Mouse (Mus musculus) c-Kit-positive CD71-negative TER-119-negative erythroid progenitor cells, embryonic 14.5 days (primary cell): ENCODE data around the gene Cp.
"Not testable (repeated sequence)": the region's sequence is repeated elsewhere in the genome, so short reads cannot be mapped to it uniquely, and the experiment has no call there.

ENCODE experiments used
- DNase-seq: peaks from one replicate; pipeline ENCODE4 v3.0.0-alpha.2; 2013; ENCODE audit warnings: low read depth

The Cp gene

DNA sequence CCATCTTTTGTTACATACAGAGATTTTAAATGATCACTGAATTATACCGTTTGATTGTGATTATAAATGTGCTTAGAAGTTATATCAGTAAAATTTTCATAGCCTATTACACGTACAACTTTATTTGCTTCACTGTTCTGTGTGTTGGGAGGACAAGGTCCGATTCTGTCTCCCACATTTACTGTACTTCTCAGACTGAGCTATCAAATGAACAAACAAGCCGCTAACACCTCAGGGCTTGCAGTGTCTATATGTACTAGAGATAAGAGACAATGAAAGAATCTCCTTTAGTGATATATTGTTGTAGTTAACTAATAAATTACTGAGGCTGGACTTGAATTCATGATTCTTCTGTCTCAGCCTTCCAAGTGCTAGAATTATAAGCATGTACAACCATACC is 50.4 kb downstream of the Cp start:
- no peak for DNase-seq

DNA sequence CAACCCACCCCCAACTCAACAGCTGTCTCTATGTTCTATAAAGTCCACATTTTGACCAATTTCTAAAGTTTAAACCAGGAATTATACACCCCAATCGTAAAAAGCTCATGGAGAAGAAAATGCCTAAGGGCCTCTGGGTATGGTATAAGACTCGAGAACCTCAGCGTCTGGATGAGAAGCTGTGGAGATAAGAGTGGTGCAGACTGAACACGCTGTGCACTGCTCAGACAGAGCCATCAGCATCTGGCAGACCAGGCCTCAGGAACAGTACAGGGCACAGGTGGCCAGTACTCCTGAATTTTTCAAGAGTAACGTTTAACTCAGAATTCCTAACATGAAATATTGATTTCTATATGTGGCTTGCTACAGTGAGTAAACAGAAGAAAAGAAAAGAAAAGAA is 50.9 kb downstream of the Cp start:
- DNase-seq: no peak

DNA sequence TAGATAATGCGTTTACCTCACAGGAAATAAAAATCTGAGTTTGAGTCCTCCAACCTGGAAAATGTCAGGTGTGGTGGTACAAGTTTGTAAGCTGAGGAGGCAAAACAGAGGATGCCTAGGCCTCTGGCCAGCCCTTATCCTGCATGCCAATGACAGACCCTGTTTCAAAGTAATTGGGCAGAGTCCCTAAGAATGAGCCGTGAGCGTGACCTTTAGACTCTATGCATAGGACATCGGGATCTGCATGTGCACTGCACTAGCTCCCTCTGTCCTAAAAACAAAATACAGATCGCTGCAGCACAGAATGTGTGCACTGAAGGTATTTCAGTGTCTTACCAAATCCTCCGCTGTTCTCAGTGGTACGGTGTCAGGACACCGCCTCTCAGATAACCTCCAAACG is 53.6 kb downstream of the Cp start:
- DNase-seq: no peak

DNA sequence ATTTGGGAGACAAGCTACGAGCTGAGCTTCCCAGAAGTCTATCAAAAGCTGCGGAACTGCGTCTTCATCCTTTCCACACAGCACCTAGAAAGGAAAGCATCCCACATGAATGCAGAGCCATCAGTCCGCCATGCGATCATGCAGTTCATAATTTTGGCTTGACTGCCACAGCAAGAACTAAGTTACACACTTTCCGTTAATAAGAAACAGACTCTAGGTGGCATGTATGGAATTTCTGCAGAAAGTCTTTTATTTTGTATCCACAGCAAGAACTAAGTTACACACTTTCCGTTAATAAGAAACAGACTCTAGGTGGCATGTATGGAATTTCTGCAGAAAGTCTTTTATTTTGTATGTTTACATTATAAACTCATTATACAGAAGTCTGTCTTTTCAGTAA is 54.1 kb downstream of the Cp start:
- not testable (repeated sequence) for DNase-seq

DNA sequence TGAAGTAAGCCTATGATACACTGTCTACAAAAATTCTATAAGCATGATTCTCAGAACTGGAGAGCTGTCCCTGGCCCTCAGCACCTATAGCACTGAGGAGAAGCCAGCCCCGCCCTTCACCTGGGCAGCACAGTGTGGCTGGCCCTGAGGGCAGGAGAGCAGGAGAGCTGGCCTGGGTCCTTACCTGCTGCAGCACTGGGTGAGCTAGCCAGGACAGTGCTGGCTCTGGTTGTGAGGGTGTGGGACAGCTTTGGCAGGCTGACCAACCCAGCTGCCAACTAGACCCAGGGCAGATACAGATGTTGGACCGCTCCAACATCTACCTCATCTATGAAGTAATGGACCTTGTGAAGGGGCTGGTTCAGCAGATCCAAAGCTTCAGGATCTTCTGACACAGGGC is 57.6 kb downstream of the Cp start:
- no peak for DNase-seq

DNA sequence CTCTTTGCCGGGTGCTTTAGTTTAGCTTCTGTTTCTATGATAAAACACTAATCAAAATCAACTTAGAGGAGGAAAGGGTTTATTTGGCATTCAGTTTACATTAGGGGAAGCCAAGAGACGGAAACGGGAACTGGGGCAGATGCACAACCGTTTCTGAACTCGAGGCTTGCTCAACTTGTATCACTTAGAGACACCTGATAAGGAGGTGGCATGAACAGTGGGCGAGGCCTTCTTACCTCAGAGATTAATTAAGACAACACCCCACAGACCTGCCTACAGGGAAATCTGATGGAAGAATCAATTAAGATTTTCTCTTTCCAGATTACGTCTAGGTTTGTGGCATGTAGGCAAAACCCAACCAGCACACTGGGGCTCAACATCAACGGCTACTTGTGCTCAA is 61.2 kb downstream of the Cp start:
- no peak for DNase-seq

DNA sequence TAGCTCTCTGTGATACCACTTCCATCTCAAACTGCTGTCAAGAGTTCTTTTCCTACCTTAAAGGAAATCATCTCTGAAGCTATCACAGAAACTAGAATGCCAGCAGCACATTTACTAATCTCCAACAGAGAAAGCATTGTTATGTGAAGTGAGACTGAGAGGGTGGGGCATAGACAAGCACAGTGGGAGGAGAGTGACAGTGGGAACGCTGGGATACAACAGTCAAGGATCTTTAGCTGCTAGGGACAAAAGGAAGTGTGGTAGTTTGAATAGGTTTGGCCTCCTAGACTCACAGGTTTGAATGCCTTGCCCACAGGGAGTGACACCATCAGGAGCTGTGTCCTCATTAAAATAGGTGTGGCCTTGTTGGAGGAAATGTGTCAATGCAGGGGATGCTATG is 67.0 kb downstream of the Cp start:
- no peak for DNase-seq

DNA sequence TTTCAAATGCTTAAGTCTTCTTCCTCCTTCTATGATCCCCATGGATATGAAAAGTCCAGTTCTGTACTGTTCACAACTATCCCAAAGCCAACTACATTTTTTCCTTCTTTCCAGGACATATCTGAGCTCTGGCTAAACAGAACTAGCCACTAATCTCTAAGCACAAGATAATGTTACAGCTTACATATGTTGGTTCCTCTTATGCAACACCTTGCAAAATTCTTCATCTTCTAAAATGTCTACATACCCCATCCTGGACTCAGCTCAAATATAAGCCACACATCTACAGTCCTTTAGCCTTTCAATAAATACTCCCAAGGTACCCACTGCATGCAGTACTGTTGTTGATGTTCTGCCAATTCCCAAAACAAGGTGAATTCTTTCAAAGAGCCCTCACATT is 69.6 kb downstream of the Cp start:
- DNase-seq: no peak

DNA sequence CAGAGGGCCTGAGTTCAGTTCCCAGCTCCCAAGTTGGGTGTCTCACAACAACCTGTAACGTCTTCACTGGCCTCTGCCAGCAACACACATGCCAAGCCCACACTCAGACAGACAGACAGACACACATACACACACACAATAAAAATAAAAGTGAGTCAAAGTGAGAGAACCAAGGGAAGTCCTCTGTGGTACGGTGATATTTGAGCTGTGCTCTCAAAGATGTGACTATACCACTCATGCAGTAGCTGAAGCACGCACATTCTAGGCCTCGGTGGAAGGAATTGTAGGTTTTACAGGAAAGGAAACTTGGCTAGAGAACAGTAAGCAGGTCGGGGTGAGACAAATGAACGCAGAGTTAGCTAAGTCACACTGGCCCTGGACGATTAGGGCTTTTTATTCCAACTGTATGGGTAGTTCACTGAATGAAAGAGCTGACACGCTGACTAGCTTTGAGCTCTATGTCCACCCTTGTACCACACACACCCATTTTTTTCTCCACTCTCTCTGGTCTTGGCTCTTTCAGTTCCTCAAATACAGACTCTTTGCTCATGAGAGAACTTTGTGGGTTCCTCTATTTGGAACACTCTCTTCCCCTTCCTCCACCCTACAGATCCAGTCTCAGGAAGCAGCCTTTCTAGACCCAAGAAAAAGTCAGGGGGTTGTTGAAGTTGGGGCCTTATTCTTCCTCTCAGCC is 70.3 kb downstream of the Cp start:
- peak; percentile 30 for DNase-seq

DNA sequence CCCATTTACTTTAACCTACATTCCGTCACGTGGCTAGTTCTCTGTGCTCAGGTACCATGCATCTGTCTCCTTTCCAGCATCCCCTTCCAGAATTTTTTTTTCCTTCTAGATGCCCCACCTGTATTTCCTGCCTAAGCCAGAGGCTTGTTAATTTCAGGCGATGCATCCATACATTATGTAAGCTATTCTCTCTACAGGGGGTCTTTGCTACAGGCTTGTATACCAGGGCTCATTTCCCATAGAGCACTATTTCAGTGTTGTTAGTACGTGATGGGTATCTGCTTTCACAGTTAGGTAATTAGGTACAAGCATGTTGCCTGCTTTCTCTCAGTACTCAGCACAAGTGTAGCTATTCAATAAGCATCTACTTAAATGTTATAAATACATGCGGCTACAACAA is 70.9 kb downstream of the Cp start:
- no peak for DNase-seq

DNA sequence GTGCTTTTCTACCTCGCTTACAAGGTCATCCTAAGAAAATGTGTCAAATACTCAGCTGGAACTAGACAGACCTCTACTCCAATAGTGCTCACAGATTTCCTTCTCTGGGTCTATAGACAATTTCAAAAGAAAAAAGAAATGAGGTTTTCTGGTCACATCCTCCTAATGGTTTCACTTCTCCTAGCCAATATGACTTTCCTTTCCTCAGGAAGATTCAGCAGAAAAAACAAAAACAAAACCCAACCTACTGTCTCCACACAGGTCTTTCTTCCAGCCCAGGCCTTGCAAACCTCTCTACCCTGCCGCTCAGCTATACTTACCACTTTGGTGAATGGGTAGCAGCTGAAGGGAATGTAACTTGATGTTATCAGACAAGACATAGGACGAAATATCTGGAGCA is 71.8 kb downstream of the Cp start:
- DNase-seq: no peak

DNA sequence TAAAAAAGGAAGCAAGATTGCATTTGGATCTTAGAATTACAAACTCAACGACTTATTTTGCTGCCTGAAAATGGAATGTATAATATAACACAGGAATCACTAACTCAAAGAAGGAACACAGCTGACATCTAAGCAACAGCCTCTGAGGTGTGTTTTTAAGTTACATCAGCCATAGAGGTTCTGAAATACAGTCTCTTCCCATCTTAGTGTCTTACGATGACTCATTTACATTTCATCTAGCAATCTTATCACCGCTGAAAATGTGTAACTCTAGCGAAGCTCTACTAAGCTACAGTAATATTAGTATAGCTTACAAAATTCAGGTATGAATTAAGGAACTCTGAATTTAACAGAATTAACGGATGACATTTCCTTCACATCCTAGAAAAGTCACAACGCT is 74.0 kb downstream of the Cp start:
- DNase-seq: no peak

DNA sequence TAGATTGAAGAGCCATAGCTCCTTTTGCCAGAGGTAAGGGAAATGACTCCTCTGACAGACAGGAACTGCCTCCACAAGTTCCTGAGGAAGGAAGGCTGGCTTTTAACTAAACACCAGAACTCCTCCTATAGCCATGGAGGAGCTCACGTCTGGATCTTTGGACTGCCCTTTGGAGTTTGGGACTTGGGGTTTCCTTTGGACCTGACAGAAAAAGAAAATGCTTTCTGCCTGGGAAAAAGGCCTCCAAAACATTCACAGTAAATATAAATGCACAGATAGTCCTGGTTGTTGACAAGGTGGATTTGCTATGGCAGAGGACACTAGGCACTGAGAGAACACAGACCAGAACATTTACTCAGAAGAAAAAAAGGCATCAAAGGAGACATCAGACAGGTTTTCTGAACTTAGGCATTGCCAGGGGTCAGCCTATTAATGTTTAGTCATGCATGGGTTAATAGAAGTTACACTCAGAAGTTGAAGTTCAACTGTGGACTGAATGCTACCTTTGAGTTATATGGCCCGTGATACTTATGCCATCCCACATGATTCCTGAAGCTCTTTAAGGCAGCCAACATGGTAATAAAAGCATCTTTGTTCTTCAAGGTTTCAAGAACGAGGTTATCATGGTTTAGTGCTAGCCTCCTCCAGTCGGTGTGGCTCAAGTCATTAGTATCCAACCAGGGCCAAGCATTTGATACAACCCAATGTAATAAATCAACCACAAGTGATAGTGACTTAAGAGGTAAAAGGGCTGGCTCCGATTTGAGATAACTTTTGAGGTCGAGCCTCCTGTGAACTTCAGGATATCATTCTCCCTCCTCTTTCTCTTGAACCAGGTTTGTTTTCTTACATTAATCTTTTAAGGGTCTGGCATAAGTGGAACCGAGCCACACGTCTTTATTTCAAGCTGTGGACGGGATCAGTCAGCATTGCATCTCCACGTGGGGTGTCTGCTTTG is 77.2 kb downstream of the Cp start:
- DNase-seq: no peak

DNA sequence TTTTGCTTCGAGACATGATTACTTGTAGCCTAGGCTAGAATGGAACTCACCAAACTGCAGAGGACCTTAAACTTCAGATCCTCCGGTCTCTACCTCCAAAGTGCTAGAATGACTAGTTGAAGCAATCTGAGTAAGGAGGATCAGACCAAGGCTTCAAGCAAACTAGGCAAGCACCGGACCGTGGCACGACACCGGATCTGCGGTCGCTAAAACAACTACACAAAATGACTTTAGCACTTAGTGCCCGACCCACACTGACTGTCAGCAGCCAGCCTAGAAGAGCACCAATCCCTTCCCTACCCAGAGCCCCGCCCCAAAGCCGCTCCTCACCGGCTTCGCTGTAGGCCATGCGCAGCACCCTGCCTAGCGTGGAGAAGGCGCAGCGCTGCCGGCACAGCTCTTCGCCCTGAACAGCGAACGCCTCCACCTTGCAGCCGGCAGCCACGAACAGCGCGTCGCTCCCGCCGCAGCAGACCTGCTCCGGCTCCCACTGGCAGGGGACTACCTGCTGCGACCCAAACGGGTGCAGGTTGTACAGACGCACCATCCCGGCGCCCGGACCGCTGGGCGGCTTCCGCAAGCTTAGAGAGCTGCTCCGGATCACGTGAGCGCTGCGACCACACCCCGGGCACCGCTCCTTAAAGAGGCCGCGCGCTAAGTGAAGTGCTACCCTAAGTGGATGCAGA is 78.0 kb downstream of the Cp start, which contains the start of gene Hps3:
TSS of gene Hps3 (minus strand) at position 597 of the 686 bp plus-strand sequence.
- peak; percentile 70 for DNase-seq

DNA sequence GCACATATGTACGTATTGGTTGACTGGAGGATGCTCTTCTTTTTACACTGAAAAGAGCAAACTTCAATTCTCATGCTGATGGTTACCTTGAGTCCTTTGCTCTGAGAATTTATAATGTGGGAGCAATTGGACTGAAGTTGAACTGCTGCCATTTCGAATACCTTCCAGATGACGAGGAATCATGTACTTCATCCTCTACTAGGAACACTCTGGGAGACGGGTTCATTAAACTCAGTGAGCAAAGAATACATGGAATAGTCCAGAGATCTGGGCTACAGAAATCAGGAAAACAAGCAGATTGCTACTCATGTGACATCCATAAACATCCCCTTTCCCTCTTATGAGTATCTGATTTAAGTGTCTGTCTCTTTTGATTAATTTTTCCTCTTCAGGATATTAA is 79.2 kb downstream of the Cp start:
- DNase-seq: no peak

DNA sequence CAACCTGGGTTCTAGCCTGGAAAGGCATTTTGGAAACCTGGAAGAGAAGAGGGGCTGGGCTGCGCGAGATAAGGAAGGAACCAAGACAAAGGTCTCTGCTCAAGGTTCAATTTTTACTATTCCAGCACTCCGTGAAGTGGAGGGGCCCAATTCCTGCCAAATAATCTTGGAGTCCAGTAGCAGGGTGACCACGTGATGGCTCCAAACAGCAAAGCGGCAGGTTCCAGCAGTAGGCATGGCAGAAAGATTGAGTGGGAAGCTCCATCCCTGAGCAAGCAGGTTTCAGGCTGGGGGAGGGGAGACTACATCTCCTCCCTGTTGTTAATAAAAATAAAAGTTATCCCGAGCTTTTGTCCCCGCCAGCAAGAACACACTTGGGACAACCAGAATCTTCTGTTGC is 84.6 kb downstream of the Cp start:
- DNase-seq: not testable (repeated sequence)

DNA sequence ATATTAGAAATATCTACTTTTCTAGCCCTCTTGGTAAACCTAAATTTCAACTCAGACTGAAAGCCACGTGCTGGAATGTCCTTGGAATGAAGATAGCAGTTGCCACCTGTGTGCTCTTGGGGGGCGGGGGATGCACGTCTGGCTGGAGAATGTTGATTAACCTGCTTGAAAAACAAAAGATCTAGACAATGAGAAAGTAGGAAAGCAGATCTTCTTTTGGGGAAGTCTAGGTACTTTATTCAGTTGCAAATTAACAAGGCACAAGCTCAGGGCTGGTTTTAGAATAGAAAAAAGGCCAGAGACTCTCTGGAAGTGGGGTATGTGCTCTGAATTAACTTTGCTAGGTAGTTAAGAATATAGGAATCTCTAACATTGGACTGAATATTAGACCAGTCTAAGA is 87.9 kb downstream of the Cp start:
- not testable (repeated sequence) for DNase-seq

DNA sequence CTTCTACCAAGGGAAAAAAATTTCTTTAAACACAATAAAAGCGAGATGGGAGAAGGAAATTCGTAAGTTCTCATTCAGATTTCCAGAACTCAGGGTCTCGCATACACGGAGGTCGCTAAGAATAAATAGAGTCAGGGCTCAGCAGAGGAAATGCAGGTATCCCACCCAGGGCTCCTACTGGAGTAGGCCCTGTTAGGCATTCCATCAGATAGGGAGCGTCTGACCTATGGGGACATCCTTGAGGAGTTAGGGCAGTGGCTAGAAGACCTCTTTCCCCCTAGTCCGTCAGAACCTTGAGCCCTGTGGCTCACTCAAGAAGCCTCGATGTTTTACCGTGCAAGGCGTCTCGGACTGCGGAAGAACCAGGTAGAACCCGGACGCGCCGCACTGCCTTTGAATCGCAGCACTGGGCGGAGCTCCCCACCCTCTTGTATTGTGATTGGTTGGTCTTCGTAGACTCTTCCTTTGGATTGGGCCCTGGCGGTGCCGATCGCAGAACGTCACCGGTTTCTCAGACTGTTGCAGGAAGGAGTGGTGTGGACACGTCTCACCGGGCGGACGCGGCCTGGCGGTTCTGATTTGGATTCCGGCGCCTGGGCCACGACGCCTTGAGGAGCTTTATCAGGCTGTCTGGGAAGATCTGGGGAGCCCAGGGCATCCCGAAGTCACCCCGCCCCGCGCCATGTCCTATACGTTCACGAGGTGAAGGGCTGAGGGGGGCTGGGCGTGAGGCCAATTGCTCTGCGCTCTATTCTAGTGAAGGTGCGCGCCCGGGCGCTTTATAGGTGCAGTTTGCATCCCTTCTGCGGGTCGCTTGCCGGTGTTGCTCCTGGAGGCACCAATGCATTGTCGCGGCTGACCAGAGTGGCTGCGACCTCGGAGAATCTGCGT is 100.7 kb downstream of the Cp start, which contains the start of gene Hltf:
TSS of gene Hltf (plus strand) at position 506 of the 891 bp plus-strand sequence.
- peak; percentile 84 for DNase-seq

DNA sequence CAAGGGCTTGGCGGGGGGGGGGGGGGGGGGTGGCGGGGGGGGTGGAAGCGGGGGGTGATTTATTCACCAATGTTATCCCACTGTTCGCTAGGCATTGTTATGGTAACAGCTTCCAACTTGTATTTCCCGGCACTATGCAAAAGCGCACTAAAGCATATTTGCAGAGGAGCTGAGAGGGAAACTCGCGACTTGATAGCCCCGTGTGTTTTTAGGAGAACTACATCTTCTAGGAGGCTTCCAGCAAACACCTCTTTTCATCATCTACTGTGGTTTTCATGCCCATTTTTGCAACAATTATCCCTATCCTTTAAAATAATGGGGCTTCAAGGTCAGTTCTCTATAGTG is 101.3 kb downstream of the Cp start:
- DNase-seq: no peak
